Mouse (Mus musculus) spleen, postnatal 4 days (tissue): ENCODE data around the gene Trarg1.
"Not testable (repeated sequence)": the region's sequence is repeated elsewhere in the genome, so short reads cannot be mapped to it uniquely, and the experiment has no call there.

ENCODE experiments used
- DNase-seq, 2 experiments: peaks; one replicate each; pipeline ENCODE4 v3.0.0; 2022; ENCODE audit warnings: low spot score in 2 of 2

The Trarg1 gene

DNA sequence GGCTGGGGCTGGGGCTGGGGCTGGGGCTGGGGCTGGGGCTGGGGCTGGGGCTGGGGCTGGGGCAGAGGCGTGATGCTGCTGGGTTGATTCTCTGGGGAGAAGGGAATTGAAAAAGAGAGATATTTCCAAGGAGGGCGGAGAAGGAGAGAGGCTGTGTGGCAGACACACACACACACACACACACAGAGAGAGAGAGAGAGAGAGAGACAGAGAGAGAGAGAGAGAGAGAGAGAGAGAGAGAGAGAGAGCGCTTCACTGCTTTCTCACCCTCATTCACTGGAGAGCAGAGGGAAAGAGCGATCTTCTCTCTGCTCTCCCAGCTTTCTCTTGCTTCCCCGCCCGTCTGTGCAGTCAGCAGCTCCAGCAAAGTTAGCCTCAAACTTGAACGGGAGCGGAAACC is at the start of gene Trarg1:
Gene Trarg1 (plus strand): TSS at position 301 of the 400 bp plus-strand sequence.
- DNase-seq, result not testable (repeated sequence)

DNA sequence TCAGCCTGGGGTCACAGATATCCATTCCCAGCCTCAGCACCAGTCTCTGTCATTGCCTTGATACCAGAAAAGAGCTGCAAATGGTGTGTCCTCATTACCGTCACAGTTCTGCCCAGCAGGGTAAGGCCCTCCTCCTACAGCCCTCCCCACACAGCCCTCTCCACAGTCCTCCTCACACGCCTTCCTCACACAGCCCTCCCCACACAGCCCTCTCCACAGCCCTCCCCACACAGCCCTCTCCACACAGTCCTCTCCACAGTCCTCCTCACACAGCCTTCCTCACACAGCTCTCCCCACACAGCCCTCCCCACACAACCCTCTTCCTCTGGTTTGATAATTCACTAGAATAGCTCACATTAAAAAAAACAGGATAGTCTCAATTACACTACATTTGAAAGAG is 49.6 kb upstream of the Trarg1 start:
- no peak for DNase-seq

DNA sequence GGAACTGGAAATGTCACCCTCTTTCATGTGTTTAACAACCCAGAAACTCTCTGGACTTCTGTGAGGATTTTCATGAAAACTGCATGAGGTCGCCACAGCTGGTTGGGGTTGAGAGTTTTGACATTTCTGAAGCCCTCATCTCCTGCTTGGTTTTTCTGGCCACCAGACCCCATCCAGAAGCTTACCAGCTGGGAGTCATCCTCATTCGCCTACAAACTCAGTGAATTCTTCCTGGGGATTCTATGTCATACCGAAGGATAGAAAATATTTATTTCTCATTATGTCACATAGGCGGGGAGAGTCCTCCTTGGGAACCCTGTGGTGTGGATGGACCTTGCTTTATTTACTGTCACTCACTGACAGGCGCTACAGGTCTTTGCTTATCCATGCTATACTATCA is 49.1 kb upstream of the Trarg1 start:
- DNase-seq, result no peak

DNA sequence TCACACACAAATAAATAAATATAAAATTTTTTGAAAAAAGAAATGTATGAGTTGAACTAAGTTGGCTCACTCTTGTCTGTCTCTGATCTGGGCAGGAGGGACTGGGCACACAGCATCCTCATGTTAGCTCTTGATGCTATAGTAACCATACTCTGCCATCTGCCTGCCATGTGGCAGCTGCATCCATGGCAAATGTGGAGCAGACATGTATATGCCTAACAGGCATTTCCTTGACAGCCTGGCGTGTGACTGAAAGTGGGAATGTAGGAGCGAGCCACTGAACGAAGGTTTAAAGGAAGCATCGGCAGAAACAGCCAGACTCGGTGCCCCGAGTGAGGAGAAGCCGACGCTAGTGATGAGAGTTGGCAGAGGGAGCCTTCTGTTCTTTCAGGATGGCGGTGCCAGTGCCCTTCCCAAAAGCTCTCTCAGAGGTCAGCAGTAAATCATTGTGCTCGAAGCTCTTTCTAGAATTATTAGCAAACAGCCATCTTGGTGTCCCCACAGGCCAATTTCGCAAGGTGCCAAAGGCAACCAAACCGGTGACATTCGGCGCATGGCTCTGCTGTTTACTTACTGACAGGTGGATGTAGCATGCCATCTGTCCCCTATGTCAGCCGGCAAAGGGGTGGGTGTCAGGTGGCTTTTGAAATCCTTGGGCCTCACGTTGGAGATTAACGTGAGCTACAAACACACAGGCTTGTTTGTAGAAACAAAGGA is 40.2 kb upstream of the Trarg1 start:
- DNase-seq, result no peak

DNA sequence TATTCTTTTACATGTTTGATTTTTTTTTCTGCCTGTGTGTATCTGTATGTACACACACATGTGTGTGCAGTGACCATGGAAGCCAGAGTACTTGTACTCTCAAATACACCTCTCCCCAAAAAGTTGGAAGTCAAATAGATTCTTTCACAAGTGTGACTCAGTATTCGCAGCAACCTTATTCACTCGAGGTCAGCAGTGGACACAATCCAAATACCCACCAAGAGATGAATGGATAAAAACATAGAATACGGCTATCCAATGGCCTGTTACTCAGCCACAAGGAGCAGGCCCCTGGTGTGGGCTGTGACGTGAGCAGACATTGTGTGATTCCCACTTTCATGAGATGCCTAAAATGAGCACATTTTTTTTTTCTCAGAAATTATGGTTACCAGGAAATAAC is 39.4 kb upstream of the Trarg1 start:
- DNase-seq, result no peak

DNA sequence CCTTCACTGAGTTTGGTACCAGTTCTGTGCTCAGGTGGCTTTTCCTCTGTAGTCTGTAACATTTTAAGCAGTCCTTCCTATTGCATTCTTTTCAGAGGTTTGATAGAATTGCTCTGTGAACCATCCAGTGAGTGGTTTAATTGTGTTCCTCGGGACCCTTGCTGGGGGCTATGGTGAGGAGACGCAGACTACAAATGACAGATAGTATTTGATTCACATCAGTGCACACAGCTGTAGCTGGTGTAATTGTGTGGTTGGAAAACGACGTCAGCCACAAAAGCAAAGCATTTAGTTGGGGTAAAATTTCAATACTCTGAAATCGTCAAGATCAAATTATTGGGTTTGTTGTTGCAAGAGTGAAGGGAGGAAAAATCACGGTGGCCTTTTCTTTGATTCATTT is 35.4 kb upstream of the Trarg1 start:
- DNase-seq, result no peak

DNA sequence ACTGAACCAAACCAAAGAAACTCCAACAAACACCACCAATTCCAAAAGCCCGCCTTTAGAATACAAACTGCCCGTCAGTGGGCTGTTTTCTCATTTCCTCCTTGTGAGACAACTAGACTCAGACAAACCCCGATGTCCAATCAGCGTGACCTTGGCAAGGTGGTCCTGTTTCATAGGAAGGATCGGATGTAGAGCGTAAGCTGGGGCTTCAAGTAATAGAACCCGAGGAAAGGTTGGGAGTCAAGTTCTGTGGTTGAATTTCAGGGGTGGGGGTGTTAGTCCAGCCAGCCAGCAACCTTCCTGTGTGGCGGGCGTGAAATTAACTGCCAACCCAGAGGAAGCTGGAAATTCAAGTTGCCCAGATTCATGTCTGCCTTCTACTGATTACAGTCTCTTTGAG is 34.6 kb upstream of the Trarg1 start:
- no peak for DNase-seq

DNA sequence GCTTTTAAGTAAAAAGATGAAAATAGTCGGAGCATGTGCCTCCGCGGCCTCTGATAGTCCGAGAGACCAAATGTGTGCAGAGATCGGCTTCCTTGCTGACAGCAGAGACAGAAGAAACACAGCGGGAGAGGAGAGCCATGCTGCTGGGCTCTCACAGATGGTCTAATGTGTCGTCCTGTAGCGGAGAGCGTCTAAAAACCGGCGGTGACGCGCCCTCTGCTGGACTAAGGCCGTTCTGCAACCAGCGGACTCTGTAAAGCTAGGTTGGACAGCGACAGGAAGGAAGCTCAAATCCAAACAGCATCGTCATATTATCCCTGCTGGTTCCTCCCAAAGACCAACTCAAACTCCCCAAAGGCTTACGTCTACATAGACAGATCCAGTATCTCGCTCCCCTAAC is 33.7 kb upstream of the Trarg1 start:
- peak; percentile 75 to 93 for DNase-seq

DNA sequence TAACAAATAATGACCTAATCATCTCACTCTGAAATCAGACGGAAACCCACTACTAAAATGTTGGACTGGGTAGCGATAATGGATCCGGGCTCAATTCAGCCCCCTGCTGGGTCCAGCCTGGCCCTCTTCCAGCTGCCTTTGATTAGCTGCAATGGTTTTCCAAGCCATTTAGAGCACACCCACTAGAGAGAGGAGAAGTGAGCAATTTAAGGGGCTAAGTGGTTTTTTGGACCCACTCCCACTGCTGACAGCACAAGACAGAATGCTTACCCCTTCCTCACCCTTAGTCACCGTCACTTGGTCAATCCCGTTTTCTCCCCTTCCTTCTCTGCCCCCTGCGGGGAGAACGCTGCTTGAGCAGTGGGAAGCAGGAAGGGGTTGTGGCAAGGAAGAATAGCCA is 32.5 kb upstream of the Trarg1 start:
- no peak for DNase-seq

DNA sequence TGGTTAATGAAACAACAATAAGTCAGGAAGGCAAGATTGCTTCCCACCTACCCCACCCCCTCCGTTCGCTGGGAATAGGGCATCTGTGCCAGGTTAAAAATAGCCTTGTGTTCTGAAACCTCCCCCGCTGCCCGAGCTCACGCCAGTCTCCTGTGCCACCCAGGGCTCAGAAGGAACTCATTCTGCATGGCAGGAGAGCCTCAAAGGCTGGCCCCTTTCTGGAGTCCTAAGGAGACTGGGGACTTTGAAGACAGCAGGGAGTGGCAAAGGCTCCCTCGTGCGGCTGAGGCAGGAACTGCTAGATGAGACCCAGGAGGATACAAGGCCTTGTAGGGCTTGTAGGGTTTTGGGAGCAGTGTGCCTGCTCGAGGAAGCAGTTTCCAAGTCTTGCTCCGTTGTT is 32.1 kb upstream of the Trarg1 start:
- DNase-seq, result peak; percentile 63 to 85

DNA sequence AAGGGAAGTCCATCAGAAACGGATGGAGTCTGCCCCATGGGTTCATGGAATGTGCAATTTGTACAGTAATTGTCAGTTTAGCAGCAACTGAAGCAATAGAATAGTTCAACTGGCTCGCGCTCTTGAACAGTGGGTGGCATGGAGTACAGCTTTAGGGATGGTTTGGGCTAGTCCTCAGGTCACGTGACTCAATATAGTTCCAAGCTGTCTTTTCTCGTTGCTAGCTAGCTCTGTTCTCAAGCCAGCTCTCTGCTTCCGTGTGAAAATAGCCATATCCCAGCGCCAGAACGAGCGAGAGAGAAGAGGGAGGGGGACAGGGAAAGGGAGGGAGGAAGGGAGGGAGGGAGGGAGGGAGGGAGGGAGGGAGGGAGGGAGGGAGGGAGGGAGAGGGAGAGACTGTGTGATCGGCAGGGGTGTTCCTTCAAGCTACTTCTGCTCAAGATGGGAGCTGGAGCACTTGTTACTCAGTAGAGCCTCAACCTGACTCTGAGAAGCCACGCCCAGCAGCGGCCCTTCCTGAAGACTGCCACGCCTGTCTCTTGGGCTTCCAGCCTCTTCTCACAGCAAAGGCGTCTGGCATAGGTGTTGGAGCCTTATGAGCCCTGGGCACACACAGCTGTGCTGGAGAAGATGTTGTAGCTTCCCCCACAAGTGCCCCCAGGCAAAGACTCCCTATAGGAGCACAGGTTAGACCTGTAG is 28.6 kb upstream of the Trarg1 start:
- DNase-seq, result no peak

DNA sequence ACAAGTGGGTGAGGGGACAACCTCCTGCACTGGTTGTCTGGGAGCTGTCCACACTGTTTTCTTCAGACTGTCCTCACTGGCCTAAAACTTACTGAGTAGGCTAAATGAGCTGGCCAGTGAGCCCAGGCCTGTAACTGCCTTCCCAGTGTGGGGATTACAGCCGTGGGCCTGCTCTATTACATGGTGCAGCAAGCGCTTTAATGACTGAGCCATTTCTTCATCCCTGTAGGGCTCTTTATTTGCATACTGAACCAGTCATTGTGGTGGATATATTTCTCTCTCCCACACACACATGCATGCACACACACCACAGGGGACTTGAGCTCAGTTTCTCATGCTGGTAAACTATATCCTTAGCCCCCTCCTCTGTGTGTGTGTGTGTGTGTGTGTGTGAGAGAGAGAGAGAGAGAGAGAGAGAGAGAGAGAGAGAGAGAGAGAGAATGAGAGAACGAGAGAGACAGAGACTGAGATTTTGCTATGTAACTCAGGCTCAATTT is 26.7 kb upstream of the Trarg1 start:
- no peak for DNase-seq

DNA sequence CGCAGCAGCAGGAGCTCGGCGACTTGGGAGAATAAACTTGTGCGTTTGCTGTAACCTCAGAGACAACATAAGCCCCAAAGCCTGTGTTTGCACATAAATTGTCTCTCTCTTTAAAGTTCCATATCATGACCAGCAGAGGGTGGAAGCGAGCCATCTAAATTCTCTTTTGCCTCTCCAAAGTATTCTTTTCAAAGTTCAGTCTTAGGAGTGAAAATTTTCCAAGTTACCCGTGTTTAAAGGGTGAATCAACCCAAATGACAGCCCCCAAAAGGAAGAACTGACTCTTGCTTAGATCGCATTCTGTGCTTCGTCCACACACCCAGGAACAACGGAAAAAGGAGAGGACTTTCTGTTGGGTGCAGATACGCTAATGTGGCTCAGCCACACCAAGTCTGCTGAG is 24.5 kb upstream of the Trarg1 start:
- DNase-seq, result no peak

DNA sequence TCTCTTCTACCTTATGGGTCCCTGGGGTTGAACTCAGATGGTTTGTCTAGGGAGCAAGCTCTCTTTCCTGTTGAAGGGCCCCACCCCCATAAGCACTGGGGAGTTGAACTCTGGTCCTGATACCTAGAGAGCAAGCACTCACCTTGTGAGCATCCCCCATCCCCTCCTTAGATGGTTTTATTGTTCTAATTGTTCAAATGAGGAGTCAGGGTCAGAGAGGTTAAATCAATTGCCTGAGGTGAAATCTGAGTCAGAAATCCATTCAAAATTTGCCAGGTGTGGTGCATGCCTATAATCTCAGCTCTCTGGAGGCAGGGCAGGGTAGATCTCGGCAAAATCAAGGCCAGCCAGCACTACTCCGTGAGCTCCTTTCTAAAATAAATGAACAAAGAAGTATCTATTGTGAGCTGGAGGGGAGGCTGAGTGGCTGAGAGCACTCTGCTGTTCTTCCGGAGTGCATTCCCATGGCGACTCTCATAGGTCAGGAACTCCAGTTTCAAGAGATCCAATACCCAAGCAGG is 22.1 kb upstream of the Trarg1 start:
- no peak for DNase-seq

DNA sequence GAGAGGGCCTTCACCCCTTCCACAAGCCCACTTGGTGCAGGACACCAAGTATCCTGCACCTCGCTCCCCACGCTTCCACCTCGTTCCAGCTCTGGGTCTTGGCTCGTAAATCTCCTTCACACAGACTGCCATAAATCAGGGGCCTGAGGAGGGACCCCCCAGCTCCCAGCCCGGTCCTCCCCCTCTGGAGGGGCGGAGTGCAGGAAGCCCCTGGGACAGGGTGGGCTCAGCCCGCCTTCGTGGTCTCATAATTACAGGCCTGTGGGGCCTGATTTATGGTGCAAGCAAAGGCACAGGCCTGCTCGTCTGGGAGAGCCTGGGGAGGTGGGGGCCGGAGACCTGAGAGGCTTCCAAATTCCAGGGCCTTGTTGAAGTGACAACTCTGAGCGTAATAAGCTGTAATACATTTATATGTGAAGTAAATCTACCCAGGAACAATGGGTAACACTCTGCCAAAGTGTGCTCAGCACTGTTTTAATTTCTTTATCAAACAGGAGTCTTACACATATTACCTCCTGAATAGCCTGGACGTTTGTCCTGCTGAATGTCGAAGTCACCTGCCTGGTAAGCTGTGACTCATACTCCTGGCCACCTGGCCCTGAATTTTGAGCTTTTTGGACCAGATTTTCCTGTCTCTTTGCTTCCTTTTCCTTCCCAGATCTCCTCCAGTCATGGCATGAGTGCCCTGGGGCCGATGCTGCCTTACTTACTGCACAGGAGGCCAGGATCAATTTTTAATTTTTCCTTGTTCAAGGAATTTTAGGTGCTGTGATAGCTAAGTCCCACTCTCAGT is 20.3 kb upstream of the Trarg1 start:
- DNase-seq, result no peak

DNA sequence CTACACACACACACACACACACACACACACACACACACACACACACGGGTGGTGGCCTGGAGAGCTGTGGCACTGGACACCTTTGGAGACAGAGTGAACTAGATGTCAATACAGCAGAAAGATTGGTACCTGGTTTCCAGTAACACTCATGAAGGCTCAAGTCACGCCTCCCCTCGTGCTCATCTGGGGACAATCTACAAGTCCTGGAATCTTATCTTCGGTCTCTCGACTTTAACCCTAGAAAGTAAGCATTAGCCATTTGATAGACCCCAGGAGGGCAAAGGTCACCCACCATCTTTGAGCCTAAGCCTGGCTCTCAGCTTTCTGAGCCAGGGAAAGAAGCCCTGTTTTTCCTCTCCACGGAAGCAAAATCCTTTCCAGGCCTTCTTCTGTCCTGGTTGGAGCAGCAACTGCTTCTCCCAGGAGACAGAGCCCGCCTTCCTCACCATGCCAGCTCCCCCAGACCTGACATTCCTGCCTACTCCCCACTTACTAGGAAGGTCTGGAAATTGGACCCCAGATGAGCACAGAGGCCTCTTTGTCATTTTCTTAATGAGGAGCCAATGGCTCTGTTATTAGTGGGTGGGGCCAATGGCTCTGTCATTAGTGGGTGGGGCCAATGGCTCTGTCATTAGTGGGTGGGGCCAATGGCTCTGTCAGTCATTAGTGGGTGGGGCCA is 17.7 kb upstream of the Trarg1 start:
- DNase-seq, result no peak

DNA sequence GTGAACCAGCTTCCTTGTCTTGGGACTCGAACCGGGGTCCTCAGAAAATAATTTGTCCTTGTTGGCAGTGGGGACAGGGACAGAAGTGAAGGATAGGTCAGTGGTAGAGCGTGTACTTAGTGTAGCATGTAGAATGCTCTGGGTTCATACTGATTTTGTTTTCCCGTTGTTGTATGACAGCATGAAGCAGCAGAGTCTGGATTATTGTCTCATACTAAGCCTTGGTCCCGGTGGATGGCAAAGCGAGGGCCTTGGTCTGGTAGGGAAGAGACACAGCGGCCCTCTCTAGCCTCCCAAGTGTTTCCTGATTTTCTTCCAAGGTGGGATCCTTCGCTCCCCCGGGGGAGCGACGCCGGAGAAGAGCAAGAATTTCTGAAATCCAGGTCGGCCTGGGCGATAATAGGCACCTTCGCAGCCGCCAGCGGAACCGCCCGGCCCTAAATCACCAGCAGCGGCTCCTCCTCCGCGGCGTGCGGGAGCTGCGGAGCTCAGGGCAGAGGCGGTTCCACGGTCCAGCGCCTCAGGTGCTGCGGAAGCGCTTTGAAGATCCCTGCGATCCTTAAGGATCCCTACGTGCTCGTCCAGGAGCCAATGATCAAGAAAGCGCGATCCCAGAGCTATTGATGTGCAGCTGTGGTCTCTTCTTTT is 13.5 kb upstream of the Trarg1 start:
- DNase-seq, result no peak

DNA sequence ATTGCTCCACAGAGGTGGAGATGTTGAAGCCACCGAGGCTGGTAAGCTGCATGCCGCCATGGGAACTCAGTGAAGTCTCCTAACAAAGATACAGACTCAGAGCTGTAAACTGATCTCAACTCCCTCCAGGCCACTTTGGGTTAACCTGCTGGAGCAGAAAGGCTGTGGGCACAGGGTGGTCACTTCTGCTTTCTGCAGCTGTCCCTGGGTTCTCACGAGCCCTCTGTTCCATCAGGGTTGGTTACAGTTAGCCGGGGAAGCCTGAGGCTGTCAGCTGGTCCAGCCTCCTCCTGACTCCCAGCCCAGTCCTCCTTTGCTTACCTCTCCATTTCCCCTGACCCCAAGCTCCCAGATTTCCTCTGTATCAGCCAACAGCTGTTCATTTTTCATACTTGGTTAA is 11.8 kb upstream of the Trarg1 start:
- no peak for DNase-seq

DNA sequence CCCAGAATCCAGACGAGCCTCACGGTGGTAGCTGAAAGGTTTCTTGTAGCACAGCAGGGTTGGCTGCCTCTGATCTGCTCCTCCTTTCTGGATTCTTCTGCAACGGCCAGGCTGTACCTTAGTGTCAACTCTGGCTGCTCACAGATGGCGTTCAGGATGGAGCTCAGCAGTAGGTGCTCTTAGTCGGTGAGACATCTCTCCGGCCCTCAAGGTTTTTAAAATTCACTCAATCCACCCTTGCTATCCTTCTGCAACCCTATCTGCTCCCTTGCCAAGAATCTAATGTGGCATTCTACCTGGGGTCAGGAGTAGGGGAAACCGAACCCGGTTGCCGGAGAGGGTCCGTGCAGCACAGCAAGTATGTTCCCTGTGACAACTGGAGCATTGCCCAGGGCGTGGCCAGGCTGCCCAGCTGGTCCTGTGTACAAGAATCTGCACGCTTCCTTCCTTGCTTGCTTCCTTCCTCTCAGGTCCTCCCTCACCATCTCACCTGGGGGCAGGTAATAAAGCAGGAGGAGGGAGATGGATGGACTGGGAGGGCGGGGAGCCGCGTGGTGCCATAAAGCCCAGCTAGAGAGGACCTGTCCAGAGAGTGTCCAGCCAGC is 7.6 kb upstream of the Trarg1 start, which contains the start of gene Bhlha9:
Gene Bhlha9 (plus strand): TSS at position 600 of the 605 bp plus-strand sequence.
- no peak for DNase-seq

DNA sequence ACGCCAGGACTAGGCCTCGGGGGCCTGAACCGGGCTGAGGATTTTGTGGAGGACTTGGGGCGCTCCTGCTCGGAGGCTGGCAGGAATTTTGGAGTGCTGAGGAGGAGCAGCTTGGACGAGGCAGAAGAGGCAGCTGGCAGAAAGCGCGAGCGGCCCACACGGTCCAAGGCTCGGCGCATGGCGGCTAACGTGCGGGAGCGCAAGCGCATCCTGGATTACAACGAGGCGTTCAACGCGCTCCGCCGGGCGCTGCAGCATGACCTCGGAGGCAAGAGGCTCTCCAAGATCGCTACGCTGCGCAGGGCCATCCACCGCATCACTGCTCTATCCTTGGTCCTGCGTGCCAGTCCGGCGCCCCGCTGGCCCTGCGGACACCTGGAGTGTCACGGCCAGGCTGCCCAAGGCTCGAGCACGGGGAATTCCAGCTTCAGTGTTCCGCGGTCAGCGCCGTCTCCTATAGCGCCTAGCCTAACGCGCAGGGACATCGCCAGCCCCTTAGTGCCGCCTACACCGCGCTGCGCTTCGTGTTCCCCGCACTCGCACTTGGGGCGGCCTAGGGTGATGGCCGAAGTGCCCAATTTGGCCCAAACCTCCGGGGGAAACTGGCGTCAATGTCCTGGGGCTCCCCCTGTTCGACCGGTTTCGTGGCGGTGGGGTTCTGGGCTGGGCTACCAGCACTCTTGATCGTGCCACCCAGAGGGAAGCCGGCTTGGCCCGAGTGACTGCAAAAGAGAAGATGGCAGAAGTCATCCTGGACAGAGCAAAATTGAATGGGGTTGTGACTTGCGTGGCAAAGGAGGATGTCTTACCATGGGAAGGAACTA is 6.8 kb upstream of the Trarg1 start:
- DNase-seq, result no peak
